Comparison of ENCODE assay signal across 17 mouse cellular contexts in the genomic region with DNA sequence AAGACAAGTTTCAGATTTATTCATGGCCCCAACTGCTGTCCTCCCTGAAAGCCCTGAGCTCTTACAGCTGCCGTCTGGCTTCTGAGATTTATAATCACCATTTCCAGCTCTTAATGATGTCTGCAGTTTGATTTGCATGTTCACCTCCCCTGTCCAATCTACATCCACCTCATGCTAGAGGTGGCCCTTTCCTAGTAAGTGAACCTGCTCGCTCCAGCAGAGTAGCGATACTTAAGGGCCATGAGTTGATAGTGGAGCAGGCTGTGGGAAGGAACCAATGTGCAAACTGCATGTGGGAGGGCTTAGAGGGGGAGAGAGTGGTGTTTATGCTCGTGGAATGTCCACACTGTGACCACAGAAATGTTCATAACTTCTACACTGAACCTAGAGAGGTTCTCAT.
"Had no signal": no experiment of that assay in that cellular context is flagged by ENCODE, and none has a peak within 500 bp of the region (broad histone marks: within the 10 kb centered on the region; RNA-seq: fewer than 3 reads in every experiment).

No protein-coding gene starts in this region.

- H3K27me3 ChIP-seq: lung, embryonic 15.5 days; megakaryocyte, embryonic 14.5 days; midbrain, embryonic 13.5 days; midbrain, embryonic 15.5 days; neural tube, embryonic 12.5 days; stomach, embryonic 15.5 days had no signal

- H3K36me3 ChIP-seq: lung, embryonic 15.5 days; midbrain, embryonic 15.5 days; stomach, embryonic 15.5 days had no signal

- H3K4me2 ChIP-seq: lung, embryonic 15.5 days; midbrain, embryonic 11.5 days; midbrain, embryonic 13.5 days; midbrain, embryonic 15.5 days; neural tube, embryonic 12.5 days; stomach, embryonic 15.5 days had no signal

- H3K4me1 ChIP-seq: lung, embryonic 15.5 days; megakaryocyte, embryonic 14.5 days; neural tube, embryonic 12.5 days; stomach, embryonic 15.5 days had no signal

- ATAC-seq: lung, postnatal 0 days; midbrain, embryonic 13.5 days; midbrain, embryonic 15.5 days had no signal

- H3K27ac ChIP-seq: lung, embryonic 15.5 days; macrophage; midbrain, embryonic 13.5 days; midbrain, embryonic 15.5 days; neural tube, embryonic 12.5 days; stomach, embryonic 15.5 days; stomach, postnatal 0 days had no signal

- H3K4me3 ChIP-seq: lung, embryonic 15.5 days; megakaryocyte, embryonic 14.5 days; midbrain, embryonic 13.5 days; midbrain, embryonic 15.5 days; neural tube, embryonic 12.5 days; stomach, embryonic 15.5 days had no signal

- H3K9ac ChIP-seq: lung, embryonic 15.5 days; midbrain, embryonic 13.5 days; midbrain, embryonic 15.5 days; neural tube, embryonic 12.5 days; stomach, embryonic 15.5 days had no signal

- H3K9me3 ChIP-seq: lung, embryonic 15.5 days; midbrain, embryonic 15.5 days; stomach, embryonic 15.5 days had no signal

- DNase-seq: lung, adult 2 months; lung, postnatal 14 days; lung, postnatal 36 days; right cerebral cortex, postnatal 14 days; thymus, adult 2 months; thymus, postnatal 25 days; thymus, postnatal 4 days had no signal
